Mouse (Mus musculus) bone marrow, adult 2 months (tissue): Measurements from ENCODE around the gene Raet1e. TPM values are rescaled to one million over a fixed set of nuclear protein-coding genes. Genes with fewer than 3 reads are reported as not detected.
"Not testable (repeated sequence)": the region's sequence is repeated elsewhere in the genome, so short reads cannot be mapped to it uniquely, and the experiment has no call there.

Experiments used
- H3K27ac ChIP-seq: fragments of 200-500 bp; 2 replicates; pipeline ENCODE4 v1.5.1; 2012; ENCODE audit warnings: low read depth, mild to moderate bottlenecking, control low read depth, inconsistent platforms, low read length; ENCODE audit not compliant: control insufficient read depth, poor library complexity, insufficient read depth
- H3K4me1 ChIP-seq: fragments of 200-500 bp; 2 replicates; pipeline ENCODE4 v1.6.1; 2011; ENCODE audit warnings: low read length; ENCODE audit not compliant: control insufficient read depth, insufficient read depth
- H3K4me3 ChIP-seq: fragments of 200-500 bp; replicated peaks from 2 replicates; pipeline ENCODE3; 2011; ENCODE audit warnings: mild to moderate bottlenecking, low read depth, low read length, control low read depth; ENCODE audit not compliant: control insufficient read depth
- CTCF ChIP-seq: fragments of 200-500 bp; IDR thresholded peaks from 2 replicates; pipeline ENCODE4 v1.5.1; 2011; ENCODE audit warnings: low read length, control low read depth; ENCODE audit not compliant: control insufficient read depth, insufficient read depth
- POLR2A ChIP-seq: fragments of 200-500 bp; IDR thresholded peaks from 2 replicates; pipeline ENCODE4 v1.6.1; 2011; ENCODE audit warnings: low read depth, mild to moderate bottlenecking, control low read depth, low read length, borderline replicate concordance; ENCODE audit not compliant: control insufficient read depth
- WGBS: fragments of 180-500 bp; shearing (Covaris S2); methylation state at CpG from one replicate; pipeline ENCODE4 v1.1.7; 2018; 5-methylcytosine and 5-hydroxymethylcytosine counted together
- polyA plus RNA-seq: library from polyadenylated mRNA; stranded (reverse); fragments of >200 nt; gene quantifications from 2 replicates; pipeline ENCODE4 v1.2.4, GENCODE M21; 2011; ENCODE audit warnings: low replicate concordance; ENCODE audit not compliant: missing spikeins, insufficient read depth, insufficient read length

Raet1e gene
- polyA plus RNA-seq, 1 experiment, result 1.6 TPM

DNA sequence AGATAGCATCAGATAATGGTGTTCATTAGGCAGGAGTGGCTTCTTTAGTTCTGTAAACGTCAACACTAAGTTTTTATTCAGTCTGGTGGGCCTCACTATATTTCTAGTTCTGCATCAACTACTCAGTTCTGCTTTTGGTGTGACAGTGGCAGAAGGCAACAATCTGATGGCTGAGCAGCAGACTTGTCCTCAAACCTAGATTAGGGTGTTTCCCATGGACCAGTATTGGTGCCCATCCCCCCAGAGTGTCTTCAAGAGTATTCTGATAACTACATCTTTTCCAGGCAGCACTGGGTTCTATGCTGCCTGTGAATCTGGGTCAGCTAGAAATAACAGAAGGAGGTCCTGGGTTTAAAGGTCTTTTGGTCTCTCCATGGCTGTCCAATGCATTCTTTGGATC lies 149.9 kb downstream of the Raet1e start:
- TF ChIP-seq CTCF, result no peak
- TF ChIP-seq POLR2A, result no peak
- Histone ChIP-seq H3K4me3 (no peak overlapping the region), H3K4me1 (peaks cover 2% of the 10 kb centered on the region), H3K27ac (no peak overlapping the region)
- 40% methylated on average over 1 of the region's 1 CpGs for WGBS

- Histone ChIP-seq H3K4me1 (no peaks in the 10 kb centered on the region), H3K4me3 (no peak overlapping the region), H3K27ac (no peak overlapping the region)
- WGBS, result 82% methylated on average over 2 of the region's 2 CpGs
- TF ChIP-seq CTCF, result no peak
- TF ChIP-seq POLR2A, result no peak
Measured at GRCm38 (mm10) chr10:22322858-22323257, 164.5 kb downstream of the Raet1e start.

- WGBS, result 48% methylated on average over 4 of the region's 4 CpGs
- not testable (repeated sequence) for H3K4me3 ChIP-seq, H3K27ac ChIP-seq, H3K4me1 ChIP-seq
Measured at GRCm38 (mm10) chr10:22345721-22346120, 187.4 kb downstream of the Raet1e start.

- not testable (repeated sequence) for H3K4me1 ChIP-seq, H3K4me3 ChIP-seq
- 27% methylated on average over 6 of the region's 6 CpGs for WGBS
- H3K27ac ChIP-seq, result peak overlapping the region; percentile 24
Measured at GRCm38 (mm10) chr10:22353548-22354195, 195.3 kb downstream of the Raet1e start.

GRCm38 (mm10) chr10:22354196-22354574 lies 195.8 kb downstream of the Raet1e start:
- not testable (repeated sequence) for H3K4me1 ChIP-seq, H3K4me3 ChIP-seq, H3K27ac ChIP-seq
- WGBS, result 23% methylated on average over 2 of the region's 2 CpGs

- not testable (repeated sequence) for H3K4me3 ChIP-seq, H3K4me1 ChIP-seq, H3K27ac ChIP-seq
- 83% methylated on average over 1 of the region's 1 CpGs for WGBS
Measured at GRCm38 (mm10) chr10:22357373-22357772, 199.0 kb downstream of the Raet1e start.

DNA sequence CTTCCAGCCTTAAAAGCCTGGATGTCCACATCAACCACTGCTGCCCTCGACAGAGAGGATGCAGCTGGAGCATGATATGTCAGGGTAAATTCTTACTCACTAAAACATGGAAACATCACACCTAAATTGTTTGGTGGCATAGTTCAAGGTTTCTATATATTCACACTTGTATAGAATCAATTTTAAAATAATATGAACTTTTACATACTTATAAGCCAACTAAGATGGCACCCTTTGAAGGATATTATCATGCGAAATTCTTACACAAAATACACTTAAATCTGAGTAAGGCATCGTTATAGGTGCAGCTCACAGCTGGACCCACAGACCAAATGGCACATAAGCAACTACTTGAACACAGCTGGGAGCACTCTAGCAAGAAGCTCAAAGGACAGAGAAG lies 201.9 kb downstream of the Raet1e start, which contains the start of gene Raet1d:
Gene Raet1d, plus strand, starts transcription at position 301 of the 400 bp plus-strand sequence.
- 59% methylated on average over 3 of the region's 3 CpGs for WGBS
- not testable (repeated sequence) for H3K27ac ChIP-seq, H3K4me3 ChIP-seq, H3K4me1 ChIP-seq

DNA sequence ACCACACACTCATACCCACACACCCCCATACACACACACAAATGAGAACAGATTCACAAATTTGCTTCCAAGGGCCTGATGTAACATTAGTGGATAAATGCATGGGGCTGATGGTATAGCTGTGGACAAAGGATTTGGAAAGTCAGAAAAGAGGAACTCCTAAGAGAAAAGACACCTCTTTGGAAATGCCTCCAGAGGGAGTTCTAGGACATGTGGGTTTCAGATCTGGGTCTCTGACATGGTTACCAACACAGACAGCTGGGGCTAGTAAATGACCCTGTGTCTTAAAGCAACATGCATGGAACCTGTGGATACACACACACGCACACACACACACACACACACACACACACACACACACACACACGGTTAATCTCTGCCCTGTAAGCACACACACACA lies 202.6 kb downstream of the Raet1e start:
- H3K4me3 ChIP-seq, H3K4me1 ChIP-seq, H3K27ac ChIP-seq: not testable (repeated sequence)
- 47% methylated on average over 2 of the region's 2 CpGs for WGBS

DNA sequence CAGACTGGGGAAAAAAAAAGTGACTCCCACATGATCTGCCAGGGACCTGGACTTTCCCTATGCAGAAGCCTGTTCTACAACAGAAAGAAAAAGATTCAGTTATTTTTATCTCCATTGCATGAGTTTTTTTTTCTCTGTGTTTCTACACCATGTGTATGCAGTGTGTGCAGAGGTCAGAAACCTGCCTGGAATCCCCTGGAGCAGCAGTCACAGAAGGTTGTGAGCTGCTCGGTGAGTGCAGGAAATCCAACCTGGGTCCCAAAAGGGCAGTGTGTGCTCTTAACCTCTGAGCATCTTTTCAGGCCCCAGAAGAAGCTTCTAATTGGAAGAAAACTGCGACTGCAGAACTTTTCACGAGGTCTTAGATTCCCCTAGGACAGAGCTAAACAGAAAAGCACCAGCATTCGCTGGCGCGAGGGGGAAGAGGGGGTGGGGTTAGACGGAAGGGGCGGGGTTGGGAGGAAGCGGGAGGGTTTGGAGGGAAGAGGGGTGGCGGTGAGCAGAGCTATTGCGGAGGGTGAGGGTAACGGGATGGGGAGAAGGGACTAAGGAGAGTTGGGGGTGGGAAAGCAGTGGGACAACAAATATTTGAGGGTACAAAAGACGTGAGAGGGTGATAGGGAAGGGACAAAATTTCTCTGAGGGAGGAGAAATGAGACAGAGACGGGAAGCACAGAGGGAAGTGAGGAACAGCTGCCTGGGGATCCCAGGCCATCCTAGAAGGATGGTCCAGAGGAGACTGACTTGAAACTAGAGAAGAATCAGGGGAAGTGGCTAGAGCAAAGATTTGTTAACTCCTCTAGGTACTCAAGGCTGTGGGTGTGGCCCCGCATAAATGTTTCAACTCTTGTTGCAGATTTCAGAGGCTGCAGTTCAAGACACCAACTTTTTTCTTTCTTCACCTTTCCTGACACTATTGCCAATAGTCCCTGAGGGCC lies 203.3 kb downstream of the Raet1e start:
- not testable (repeated sequence) for H3K4me1 ChIP-seq, H3K4me3 ChIP-seq, H3K27ac ChIP-seq
- WGBS, result 2% methylated on average over 12 of the region's 15 CpGs

- not testable (repeated sequence) for H3K27ac ChIP-seq, H3K4me3 ChIP-seq, H3K4me1 ChIP-seq
- 45% methylated on average over 2 of the region's 2 CpGs for WGBS
Measured at GRCm38 (mm10) chr10:22362466-22362865, 204.1 kb downstream of the Raet1e start.

GRCm38 (mm10) chr10:22364915-22365314 lies 206.5 kb downstream of the Raet1e start:
- WGBS, result 83% methylated on average over 2 of the region's 2 CpGs
- not testable (repeated sequence) for H3K4me3 ChIP-seq, H3K27ac ChIP-seq, H3K4me1 ChIP-seq

DNA sequence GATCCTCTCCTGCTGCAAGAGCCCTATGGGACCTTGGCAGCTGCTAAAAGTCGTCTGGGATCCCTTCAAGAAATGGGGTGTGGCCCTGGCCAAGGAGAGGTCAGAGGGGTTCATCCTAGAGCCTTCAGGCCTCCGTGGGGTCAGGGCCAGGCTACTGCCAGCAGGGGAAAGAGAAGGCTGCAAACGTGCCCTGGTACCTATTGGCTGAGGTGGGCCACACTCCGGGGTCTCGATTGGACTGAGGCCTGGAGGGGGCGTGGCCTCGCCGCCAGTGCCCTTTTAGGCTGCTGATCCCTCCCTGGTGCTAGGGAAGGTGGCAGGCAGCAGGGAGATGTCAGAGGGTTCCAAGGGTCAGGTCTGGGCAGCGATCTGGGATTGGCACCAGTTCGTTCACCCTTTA lies 222.9 kb downstream of the Raet1e start:
- not testable (repeated sequence) for H3K4me3 ChIP-seq, H3K4me1 ChIP-seq, H3K27ac ChIP-seq
- WGBS, result 42% methylated on average over 9 of the region's 10 CpGs

DNA sequence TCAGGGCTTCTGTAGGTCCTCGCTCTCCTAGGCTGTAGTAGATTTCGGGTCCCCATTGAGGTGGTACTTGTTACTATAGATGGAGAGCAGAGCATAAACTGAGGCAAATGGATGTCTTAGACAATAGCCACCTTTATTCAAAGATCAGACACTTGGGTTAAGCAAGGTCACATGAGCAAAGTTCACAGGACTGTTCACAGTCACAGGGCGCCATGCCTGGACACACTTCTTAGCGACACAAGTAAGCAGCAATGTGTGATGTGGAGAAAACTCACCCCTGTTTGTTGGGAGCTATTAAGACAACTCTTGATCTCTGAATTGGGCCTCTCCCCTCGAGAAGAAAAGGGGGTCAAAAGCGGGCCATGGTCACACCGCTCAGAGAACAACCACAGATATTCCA lies 231.8 kb downstream of the Raet1e start:
- H3K4me1 ChIP-seq, result not testable (repeated sequence)
- WGBS, result 83% methylated on average over 7 of the region's 7 CpGs

More for the DNA sequence above, 231.8 kb downstream of the Raet1e start:
- H3K27ac ChIP-seq, H3K4me3 ChIP-seq: not testable (repeated sequence)
